Mouse (Mus musculus): ENCODE results near the gene Eif4e1b. TPM values are rescaled to one million over a fixed set of nuclear protein-coding genes. Genes with fewer than 3 reads are reported as not detected.
A peak's percentile ranks its signal among the peaks of the same experiment; 100 is the strongest.
"Not testable (repeated sequence)": the region's sequence is repeated elsewhere in the genome, so short reads cannot be mapped to it uniquely, and the experiment has no call there.

Gene Eif4e1b
- total and polyA plus RNA-seq, 2 experiments: not detected

GRCm38 (mm10) chr13:54783235-54783634, 563 bp upstream of the Eif4e1b start:
- Histone ChIP-seq H3K4me1 (ENCODE audit: control insufficient read depth, insufficient read depth, low read length) (no peaks in the 10 kb centered on the region), H3K27ac (replicated peaks; ENCODE audit: insufficient read depth, low read depth, low read length) (no peak overlapping the region), H3K27me3 (ENCODE audit: control insufficient read depth, insufficient read depth, low read length) (no peaks in the 10 kb centered on the region), H3K9ac (ENCODE audit: low read depth, low read length) (no peak overlapping the region), H3K4me3 (ENCODE audit: insufficient read depth, low read depth, low read length) (no peak overlapping the region), H3K36me3 (ENCODE audit: control insufficient read depth, insufficient read depth, low read length) (no peaks in the 10 kb centered on the region), H3K79me2 (ENCODE audit: control insufficient read depth, insufficient read depth, low read length) (no peaks in the 10 kb centered on the region)
- WGBS: 50% methylated on average over 2 of the region's 2 CpGs
- DNase-seq (ENCODE audit: extremely low read depth, low read depth, low spot score): no peak
- TF ChIP-seq POLR2A (IDR thresholded peaks at IDR 0.05; ENCODE audit: extremely low read depth, insufficient read depth, low read length) (no peak), CTCF (IDR thresholded peaks at IDR 0.05; ENCODE audit: low read depth, low read length) (no peak)

GRCm38 (mm10) chr13:54787591-54787990, 3.8 kb downstream of the Eif4e1b start:
- WGBS: 10% methylated on average over 2 of the region's 2 CpGs
- DNase-seq (ENCODE audit: extremely low read depth, low read depth, low spot score); H3K27me3 ChIP-seq (ENCODE audit: control insufficient read depth, insufficient read depth, low read length): not testable (repeated sequence)

DNA sequence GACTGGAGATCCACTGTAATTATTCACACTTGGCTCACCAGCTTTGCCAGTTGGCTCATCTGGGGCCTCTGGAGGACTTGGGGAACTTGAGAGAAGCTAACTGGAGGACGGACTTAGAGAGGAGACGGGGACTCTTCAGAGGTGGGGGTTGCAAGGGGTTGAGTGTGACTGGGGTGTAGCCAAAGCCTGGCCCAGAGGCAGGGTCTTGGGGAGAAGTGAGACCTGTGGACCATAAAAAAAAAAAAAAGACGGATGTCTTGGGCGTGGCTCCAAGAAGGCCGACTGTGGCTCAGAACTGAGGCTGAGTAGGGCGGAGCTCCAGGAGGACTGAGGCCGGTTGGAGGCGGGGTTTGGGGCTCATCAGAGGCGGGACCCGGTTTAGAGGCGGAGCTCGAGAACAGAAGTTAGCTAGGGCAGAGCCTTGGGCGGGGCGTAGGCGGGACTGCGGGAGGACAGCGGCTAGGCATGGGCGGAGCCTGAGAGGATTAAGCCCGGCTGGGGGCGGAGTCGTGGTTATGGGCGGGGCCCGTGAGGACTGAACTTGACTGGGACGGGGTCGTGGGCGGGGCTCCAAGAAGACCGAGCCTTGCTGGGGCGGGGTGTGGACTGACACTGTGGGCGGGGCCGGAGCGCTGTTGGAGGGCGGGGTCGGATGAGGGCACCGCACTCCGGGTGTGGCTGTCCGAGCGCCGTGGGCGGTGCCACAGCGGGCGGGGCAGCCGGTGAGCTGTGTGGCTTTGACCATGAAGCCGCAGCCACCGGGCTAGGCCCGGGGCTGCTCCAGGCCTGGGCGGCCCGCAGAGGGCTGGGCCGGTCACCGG, 5.2 kb downstream of the Eif4e1b start, which contains the start of gene Tspan17:
Gene Tspan17 (plus strand): TSS at position 638 of the 821 bp plus-strand sequence.
- Histone ChIP-seq H3K4me3 (ENCODE audit: insufficient read depth, low read depth, low read length) (peak within 1 kb of the TSS; percentile 61), H3K27me3 (ENCODE audit: control insufficient read depth, insufficient read depth, low read length) (0 out of 2 replicates have a peak, but pooled peaks cover 3% of the 10 kb centered on the region), H3K36me3 (ENCODE audit: control insufficient read depth, insufficient read depth, low read length) (no peaks in the 10 kb centered on the region), H3K27ac (replicated peaks; ENCODE audit: insufficient read depth, low read depth, low read length) (no peak within 1 kb of the TSS), H3K9ac (ENCODE audit: low read depth, low read length) (peak within 1 kb of the TSS; percentile 49), H3K4me1 (ENCODE audit: control insufficient read depth, insufficient read depth, low read length) (peaks cover 4% of the 10 kb centered on the region; the same call in 1 of the 2 replicates), H3K79me2 (ENCODE audit: control insufficient read depth, insufficient read depth, low read length) (no peaks in the 10 kb centered on the region)
- DNase-seq (ENCODE audit: extremely low read depth, low read depth, low spot score): peak; percentile 82
- TF ChIP-seq POLR2A (IDR thresholded peaks at IDR 0.05; ENCODE audit: extremely low read depth, insufficient read depth, low read length) (no peak), CTCF (IDR thresholded peaks at IDR 0.05; ENCODE audit: low read depth, low read length) (no peak)
- 4% methylated on average over 48 of the region's 49 CpGs for WGBS

More at GRCm38 (mm10) chr13:54787591-54787990, 3.8 kb downstream of the Eif4e1b start:
- not testable (repeated sequence) for H3K79me2 ChIP-seq (ENCODE audit: control insufficient read depth, insufficient read depth, low read length); H3K27ac ChIP-seq (replicated peaks; ENCODE audit: insufficient read depth, low read depth, low read length); H3K9ac ChIP-seq (ENCODE audit: low read depth, low read length); H3K4me3 ChIP-seq (ENCODE audit: insufficient read depth, low read depth, low read length); H3K4me1 ChIP-seq (ENCODE audit: control insufficient read depth, insufficient read depth, low read length); H3K36me3 ChIP-seq (ENCODE audit: control insufficient read depth, insufficient read depth, low read length)

DNA sequence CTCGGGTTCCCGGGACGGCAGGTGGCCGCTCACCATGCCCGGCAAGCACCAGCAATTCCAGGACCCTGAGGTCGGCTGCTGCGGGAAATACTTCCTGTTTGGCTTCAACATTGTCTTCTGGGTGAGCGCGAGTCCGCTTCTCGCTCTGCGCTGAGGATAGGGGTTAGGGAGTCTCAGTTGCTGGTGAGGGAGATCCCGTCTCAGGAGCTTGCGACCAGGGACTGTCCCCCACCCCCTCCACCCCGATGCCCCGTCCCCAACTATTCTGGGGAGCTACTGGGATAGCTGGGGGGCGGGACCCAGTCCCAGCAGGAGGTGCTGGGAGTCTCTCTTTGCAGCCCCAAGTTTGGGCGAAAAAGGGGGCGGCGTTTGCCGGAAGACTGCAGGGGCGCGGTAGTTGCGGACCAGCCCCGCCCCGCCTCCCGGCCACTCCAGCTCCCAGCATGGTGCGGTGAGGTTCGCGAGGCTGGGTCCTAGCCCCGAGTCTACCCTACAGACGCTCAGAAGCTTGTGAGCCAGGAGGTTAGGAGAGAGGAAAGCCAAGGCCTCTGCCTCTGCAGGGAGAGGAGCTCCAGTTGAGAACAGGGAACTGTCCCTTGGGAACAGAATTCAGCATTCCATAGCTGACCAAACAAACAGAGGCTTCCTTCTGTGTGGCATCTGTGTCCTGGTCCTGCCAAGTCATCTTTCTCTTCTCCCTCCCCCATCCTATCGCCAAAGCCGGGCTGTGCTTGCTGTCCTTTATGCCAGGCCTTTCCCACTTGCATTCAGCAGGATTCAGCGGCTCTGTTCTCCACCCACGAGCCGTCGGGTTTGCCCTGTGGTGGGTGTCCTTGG, 6.0 kb downstream of the Eif4e1b start:
- Histone ChIP-seq H3K4me3 (ENCODE audit: insufficient read depth, low read depth, low read length) (peak overlapping the region; percentile 61), H3K36me3 (ENCODE audit: control insufficient read depth, insufficient read depth, low read length) (no peaks in the 10 kb centered on the region), H3K27ac (replicated peaks; ENCODE audit: insufficient read depth, low read depth, low read length) (no peak overlapping the region), H3K9ac (ENCODE audit: low read depth, low read length) (peak overlapping the region; percentile 49), H3K4me1 (ENCODE audit: control insufficient read depth, insufficient read depth, low read length) (peaks cover 4% of the 10 kb centered on the region; the same call in 1 of the 2 replicates), H3K27me3 (ENCODE audit: control insufficient read depth, insufficient read depth, low read length) (0 out of 2 replicates have a peak, but pooled peaks cover 3% of the 10 kb centered on the region), H3K79me2 (ENCODE audit: control insufficient read depth, insufficient read depth, low read length) (no peaks in the 10 kb centered on the region)
- 3% methylated on average over 37 of the region's 38 CpGs for WGBS
- DNase-seq (ENCODE audit: extremely low read depth, low read depth, low spot score): peak; percentile 3
- no peak for TF ChIP-seq POLR2A (IDR thresholded peaks at IDR 0.05; ENCODE audit: extremely low read depth, insufficient read depth, low read length)
- no peak for TF ChIP-seq CTCF (IDR thresholded peaks at IDR 0.05; ENCODE audit: low read depth, low read length)

- no peak overlapping the region for H3K9ac ChIP-seq (ENCODE audit: low read depth, low read length)
- 0 out of 2 replicates have a peak, but pooled peaks cover 3% of the 10 kb centered on the region for H3K27me3 ChIP-seq (ENCODE audit: control insufficient read depth, insufficient read depth, low read length)
- no peak for DNase-seq (ENCODE audit: extremely low read depth, low read depth, low spot score)
- TF ChIP-seq CTCF (IDR thresholded peaks at IDR 0.05; ENCODE audit: low read depth, low read length): peak; percentile 37; the same call in 1 of the 2 replicates
- no peak for TF ChIP-seq POLR2A (IDR thresholded peaks at IDR 0.05; ENCODE audit: extremely low read depth, insufficient read depth, low read length)
- peaks cover 4% of the 10 kb centered on the region; the same call in 1 of the 2 replicates for H3K4me1 ChIP-seq (ENCODE audit: control insufficient read depth, insufficient read depth, low read length)
- no peaks in the 10 kb centered on the region for H3K36me3 ChIP-seq (ENCODE audit: control insufficient read depth, insufficient read depth, low read length)
- 40% methylated on average over 21 of the region's 21 CpGs for WGBS
- H3K4me3 ChIP-seq (ENCODE audit: insufficient read depth, low read depth, low read length): no peak overlapping the region
- H3K27ac ChIP-seq (replicated peaks; ENCODE audit: insufficient read depth, low read depth, low read length): no peak overlapping the region
- H3K79me2 ChIP-seq (ENCODE audit: control insufficient read depth, insufficient read depth, low read length): no peaks in the 10 kb centered on the region
Measured at GRCm38 (mm10) chr13:54792259-54793230, 8.7 kb downstream of the Eif4e1b start.

Data from liver, adult 2 months (tissue).